Mouse (Mus musculus) layer of hippocampus, adult 9-10 months (tissue): Measurements from ENCODE around the gene Gm7029.
"Not testable (repeated sequence)": the region's sequence is repeated elsewhere in the genome, so short reads cannot be mapped to it uniquely, and the experiment has no call there.

ENCODE experiments used
- DNase-seq: peaks from one replicate; pipeline ENCODE4 v3.0.0; 2022; ENCODE audit warnings: low spot score

Gene Gm7029

DNA sequence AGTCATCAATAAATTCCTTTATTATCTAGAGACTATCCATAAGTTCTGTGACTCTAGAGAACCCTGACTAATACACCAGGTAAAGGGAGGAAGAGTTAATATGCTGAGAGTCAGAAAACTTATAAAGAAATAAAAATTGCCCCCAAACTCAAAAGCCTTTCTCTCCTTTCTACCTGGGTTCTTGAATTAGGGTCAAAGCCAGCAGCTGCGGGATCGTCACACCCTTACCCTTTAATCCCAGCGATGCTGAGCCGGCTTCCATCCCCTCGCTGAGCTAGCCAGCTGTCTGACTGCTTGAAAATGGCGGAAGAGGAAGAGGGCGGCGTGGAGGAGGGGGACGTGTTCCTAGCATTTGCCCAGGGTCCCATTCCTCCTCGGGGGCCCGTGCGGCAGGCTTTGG lies at the start of gene Gm7029:
Gene Gm7029 (plus strand): TSS at position 301 of the 400 bp plus-strand sequence.
- DNase-seq = not testable (repeated sequence)

DNA sequence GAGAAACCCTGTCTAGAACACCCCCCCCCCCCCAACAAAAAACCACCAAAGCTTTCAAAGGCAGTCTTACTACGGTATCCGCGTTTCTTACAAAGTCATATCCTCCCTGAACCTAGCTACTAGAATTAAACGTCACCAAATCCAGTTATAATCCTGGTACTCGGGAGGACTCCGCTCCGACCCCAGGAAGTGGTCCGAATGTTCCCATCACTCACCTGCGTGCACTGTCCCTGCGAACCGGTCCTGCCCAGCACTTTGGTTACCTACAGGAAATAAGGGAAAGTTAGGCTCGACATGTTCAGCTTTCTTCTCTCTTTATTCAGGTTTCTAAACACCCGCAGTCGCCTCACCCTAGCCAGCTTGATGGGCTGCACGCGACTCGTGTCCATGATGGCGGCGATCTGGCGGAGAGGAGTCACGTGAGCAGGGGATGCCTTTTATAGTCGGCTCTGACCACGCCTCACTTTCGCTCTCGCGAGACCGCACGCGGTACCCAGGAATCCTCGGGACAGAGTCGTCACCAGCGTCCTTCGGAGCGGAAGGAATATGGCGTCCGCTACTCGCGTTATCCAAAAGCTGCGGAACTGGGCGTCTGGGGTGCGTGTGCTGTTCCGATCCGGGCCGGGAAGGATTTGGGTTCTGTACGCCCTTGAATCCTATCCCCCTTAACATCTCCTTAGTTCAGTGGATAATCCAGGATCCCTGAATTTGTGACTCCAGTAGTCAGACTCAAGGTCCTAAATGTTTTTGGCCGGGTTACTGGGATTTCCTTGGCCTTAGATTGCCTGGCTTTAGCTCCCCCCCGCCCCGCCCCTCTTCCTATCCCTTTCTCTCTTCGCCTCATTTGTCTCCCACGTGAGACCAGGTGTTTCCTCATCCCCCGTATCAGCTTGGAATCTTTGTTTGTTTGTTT lies 49.3 kb upstream of the Gm7029 start, which contains the start of the genes Rps28 and Ndufa7:
Gene Rps28 (minus strand): TSS at position 479 of the 913 bp plus-strand sequence.
Gene Ndufa7 (plus strand): TSS at position 489 of the 913 bp plus-strand sequence.
- DNase-seq = peak; percentile 97

- not testable (repeated sequence) for DNase-seq
These were observed 48.7 kb upstream of the Gm7029 start for GRCm38 (mm10) chr17:33824997-33825330.

DNA sequence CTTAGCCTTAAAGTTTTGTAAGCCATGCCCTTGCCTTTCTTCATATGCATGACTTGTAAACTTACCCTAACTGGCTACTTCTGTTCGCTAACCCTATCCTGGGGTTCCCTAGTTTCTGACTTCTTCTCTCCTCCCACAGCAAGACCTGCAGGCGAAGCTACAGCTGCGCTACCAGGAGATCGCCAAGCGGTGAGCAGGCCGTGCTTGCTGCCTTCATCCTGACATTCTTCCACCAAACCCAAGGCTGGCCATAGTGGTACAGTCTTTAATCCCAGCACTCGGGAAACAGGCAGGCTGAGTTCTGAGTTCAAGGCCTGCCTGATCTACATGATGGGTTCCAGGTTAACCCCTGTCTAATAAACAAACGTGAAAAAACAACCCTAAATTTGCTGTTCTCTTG lies 48.2 kb upstream of the Gm7029 start:
- DNase-seq = no peak

DNA sequence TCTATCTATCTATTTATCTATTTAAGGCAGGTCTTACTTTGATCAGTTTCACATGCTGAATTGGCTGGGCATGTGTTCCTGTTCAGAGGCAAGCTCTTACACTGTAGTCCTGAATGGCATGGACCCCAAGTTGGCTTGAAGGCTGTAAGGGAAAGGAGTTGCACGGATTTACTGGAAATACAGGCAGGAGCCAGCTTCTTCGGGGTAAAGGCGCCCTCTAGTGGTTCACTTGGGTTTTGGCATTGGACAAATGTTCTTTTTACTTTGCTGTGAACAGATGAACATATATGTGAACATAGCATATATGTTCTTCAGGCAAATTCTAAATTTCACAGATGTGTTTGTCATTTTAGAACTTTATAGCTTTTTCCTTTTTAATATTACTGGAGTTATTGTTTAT lies 46.8 kb upstream of the Gm7029 start:
- DNase-seq = peak; percentile 55

GRCm38 (mm10) chr17:33828892-33829291 lies 44.7 kb upstream of the Gm7029 start:
- DNase-seq = no peak

- no peak for DNase-seq
These were observed 44.1 kb upstream of the Gm7029 start for GRCm38 (mm10) chr17:33829561-33829960.

GRCm38 (mm10) chr17:33842966-33843795 lies 30.5 kb upstream of the Gm7029 start, which contains the start of gene Cd320:
TSS of gene Cd320 (plus strand) at chr17:33843091.
- peak; percentile 86 for DNase-seq

- DNase-seq = no peak
These were observed 29.4 kb upstream of the Gm7029 start for GRCm38 (mm10) chr17:33844196-33844595.

DNA sequence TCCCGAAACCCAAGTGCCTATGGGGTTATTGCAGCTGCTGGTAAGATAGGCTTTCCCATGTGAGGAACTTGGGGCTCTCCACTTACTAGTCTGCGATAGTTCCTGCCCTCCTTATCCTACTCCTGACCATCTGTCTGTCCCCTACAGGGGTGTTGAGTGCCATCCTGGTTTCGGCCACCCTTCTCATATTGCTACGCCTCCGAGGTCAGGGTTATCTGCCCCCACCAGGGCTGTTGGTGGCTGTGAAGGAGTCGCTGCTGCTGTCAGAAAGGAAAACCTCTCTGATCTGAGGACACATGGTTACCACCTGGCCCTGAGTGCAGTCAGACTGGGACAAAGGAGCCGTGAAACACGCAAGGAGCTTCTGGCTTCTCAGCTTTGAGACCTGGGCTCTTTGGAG lies 25.5 kb upstream of the Gm7029 start:
- no peak for DNase-seq

GRCm38 (mm10) chr17:33851331-33851730 lies 22.3 kb upstream of the Gm7029 start:
- DNase-seq = no peak

DNA sequence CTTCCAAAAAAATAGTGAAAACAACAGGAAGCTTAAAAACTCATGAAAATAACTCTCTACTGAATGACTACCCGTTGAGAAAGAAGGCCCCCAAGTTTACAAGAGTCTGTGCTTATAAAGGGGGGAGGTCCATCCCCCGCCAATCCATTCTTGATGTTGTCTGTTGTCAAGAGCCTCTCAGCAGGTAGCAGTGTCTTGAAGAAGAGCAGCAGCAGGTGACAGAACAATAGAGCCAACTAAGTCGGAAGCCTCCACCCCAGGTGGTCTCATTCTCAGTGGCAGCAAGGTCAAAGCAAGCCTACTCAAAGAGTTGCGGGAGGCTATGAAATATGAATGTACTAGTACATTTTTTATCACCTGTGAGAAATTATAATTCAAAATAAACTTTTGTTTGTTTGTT lies 15.8 kb upstream of the Gm7029 start:
- no peak for DNase-seq

DNA sequence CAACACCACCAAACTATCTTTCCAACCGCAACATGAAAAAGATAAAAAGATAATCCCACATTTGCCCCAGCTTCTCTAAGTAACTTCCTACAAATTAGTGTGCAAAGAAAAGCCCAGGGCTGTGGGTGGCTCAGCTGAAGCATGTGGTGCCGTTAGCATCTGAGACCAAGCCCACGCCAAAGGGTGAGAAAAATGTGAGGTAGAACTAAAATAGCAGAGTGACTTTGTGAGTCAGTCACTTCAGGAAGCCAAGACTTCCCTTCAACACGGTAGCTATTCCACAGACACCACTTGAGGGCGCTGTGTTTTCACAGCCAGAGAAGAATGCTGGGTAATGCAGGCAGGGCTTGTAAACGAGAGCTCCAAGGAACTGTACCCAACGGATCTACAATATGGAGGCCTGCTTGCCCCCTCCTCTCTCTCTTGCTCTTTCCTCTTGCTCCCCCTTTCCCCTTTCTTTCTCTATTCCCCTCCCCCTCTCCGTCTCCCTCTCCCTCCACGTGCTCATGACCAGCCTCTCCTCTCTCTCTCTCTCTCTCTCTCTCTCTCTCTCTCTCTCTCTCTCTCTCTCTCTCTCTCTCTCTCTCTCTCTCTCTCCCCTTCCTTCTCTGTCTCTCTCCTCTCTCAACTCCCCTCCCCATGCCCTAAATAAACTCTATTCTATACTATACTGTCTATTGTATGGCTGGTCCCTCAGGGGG lies 8.2 kb upstream of the Gm7029 start:
- peak; percentile 53 for DNase-seq

DNA sequence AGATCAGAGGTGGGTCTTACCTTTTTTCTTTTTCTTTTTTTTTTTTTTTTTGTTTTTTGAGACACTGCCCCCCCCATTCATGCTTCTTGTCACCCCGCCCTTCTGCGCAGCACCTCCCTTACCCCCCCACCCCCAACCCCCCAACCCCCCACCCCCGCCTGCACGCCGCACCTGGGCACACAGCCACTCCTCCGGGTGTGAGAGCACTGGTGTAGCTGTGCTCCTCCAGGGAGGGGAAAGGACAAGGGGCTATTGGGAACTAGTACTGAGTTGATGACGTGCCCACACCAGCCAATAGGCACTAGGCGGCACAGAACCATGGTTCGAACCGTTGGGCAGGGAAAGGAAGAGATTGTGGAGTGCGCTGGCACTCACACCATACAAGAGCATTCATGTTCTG lies 774 bp downstream of the Gm7029 start:
- DNase-seq = no peak

- not testable (repeated sequence) for DNase-seq
These were observed 2.2 kb downstream of the Gm7029 start for GRCm38 (mm10) chr17:33875797-33876196.

- DNase-seq = not testable (repeated sequence)
These were observed 10.7 kb downstream of the Gm7029 start for GRCm38 (mm10) chr17:33884320-33884719.

- not testable (repeated sequence) for DNase-seq
These were observed 14.2 kb downstream of the Gm7029 start for GRCm38 (mm10) chr17:33887802-33888201.

DNA sequence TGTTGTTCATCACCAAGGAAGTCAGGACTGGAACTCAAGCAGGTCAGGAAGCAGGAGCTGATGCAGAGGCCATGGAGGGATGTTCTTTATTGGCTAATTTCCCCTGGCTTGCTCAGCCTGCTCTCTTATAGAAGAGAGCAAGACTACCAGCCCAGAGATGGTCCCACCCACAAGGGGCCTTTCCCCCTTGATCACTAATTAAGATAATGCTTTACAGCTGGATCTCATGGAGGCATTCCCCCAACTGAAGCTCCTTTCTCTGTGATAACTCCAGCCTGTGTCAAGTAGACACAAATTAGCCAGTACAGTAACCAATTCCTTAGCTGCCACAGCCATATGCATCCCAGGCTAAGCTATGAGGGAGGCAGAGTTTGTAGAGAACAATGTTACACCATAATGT lies 14.6 kb downstream of the Gm7029 start:
- DNase-seq = not testable (repeated sequence)

- not testable (repeated sequence) for DNase-seq
These were observed 16.4 kb downstream of the Gm7029 start for GRCm38 (mm10) chr17:33889941-33890532.

GRCm38 (mm10) chr17:33890533-33891059 lies 17.0 kb downstream of the Gm7029 start, which contains the start of gene Kifc1:
TSS of gene Kifc1 (minus strand) at chr17:33890661.
- peak; percentile 97 for DNase-seq

DNA sequence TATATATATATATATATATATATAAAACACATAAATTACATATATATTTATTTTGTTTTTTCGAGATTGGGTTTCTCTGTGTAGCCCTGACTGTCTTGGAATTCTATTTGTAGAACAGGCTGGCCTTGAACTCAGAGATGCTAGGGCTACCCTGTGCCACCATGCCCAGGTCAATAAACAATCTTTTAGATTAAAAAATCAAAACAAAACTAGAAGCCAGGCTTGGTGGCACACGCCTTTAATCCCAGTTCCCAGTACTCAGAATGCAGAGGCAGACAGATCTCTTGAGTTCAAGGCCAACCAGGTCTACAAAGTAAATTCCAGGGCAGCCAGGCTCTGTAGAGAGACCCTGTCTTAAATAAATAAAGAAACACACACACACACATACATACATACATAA lies 17.7 kb downstream of the Gm7029 start:
- DNase-seq = no peak
